Mouse (Mus musculus): ENCODE measurements around the gene Snx20. TPM values are rescaled to one million over a fixed set of nuclear protein-coding genes. Genes with fewer than 3 reads are reported as not detected.

Gene Snx20
- 0.83 and 1.3 TPM in 2 replicates for polyA plus RNA-seq (2016; fragmentation: Nextera tagmentation; extraction: Ambion mirVana)

GRCm38 (mm10) chr8:88635474-88636397, at the start of gene Snx20:
TSS of gene Snx20 (minus strand) at chr8:88636128.
- 88% methylated on average over 14 of the region's 14 CpGs for WGBS
- no peaks in the 10 kb centered on the region for H3K9me3 ChIP-seq
- no peak within 1 kb of the TSS for H3K27ac ChIP-seq
- no peak within 1 kb of the TSS for H3K9ac ChIP-seq
- H3K36me3 ChIP-seq = no peaks in the 10 kb centered on the region
- no peak within 1 kb of the TSS for H3K4me3 ChIP-seq
- no peak for ATAC-seq (ENCODE audit: low FRiP score, low read depth)
- H3K4me1 ChIP-seq = no peaks in the 10 kb centered on the region
- H3K4me2 ChIP-seq (replicated peaks) = no peak within 1 kb of the TSS
- H3K27me3 ChIP-seq (replicated peaks) = no peaks in the 10 kb centered on the region

- 89% methylated on average over 7 of the region's 7 CpGs for WGBS
- Histone ChIP-seq H3K4me3 (no peak overlapping the region), H3K27ac (no peak overlapping the region)
These were observed 47.8 kb upstream of the Snx20 start for GRCm38 (mm10) chr8:88683656-88684289.

GRCm38 (mm10) chr8:88681046-88681445, 45.1 kb upstream of the Snx20 start:
- Histone ChIP-seq H3K9ac (no peak overlapping the region), H3K4me2 (replicated peaks) (no peak overlapping the region), H3K4me1 (no peaks in the 10 kb centered on the region), H3K27ac (no peak overlapping the region), H3K27me3 (replicated peaks) (no peaks in the 10 kb centered on the region), H3K36me3 (no peaks in the 10 kb centered on the region), H3K9me3 (no peaks in the 10 kb centered on the region), H3K4me3 (no peak overlapping the region)
- 90% methylated on average over 8 of the region's 8 CpGs for WGBS
- no peak for ATAC-seq (ENCODE audit: low FRiP score, low read depth)

More at GRCm38 (mm10) chr8:88683656-88684289, 47.8 kb upstream of the Snx20 start:
- Histone ChIP-seq H3K27me3 (replicated peaks) (no peaks in the 10 kb centered on the region), H3K36me3 (no peaks in the 10 kb centered on the region), H3K9ac (no peak overlapping the region), H3K4me1 (no peaks in the 10 kb centered on the region), H3K4me2 (replicated peaks) (no peak overlapping the region), H3K9me3 (no peaks in the 10 kb centered on the region)
- ATAC-seq (ENCODE audit: low FRiP score, low read depth) = no peak

- ATAC-seq (ENCODE audit: low FRiP score, low read depth) = no peak
- H3K36me3 ChIP-seq = no peaks in the 10 kb centered on the region
- WGBS = 96% methylated on average over 2 of the region's 2 CpGs
- H3K4me3 ChIP-seq = no peak overlapping the region
- no peak overlapping the region for H3K4me2 ChIP-seq (replicated peaks)
- H3K9me3 ChIP-seq = no peaks in the 10 kb centered on the region
- no peak overlapping the region for H3K27ac ChIP-seq
- H3K4me1 ChIP-seq = no peaks in the 10 kb centered on the region
- no peak overlapping the region for H3K9ac ChIP-seq
- no peaks in the 10 kb centered on the region for H3K27me3 ChIP-seq (replicated peaks)
These were observed 44.6 kb upstream of the Snx20 start for GRCm38 (mm10) chr8:88680566-88680965.

- Histone ChIP-seq H3K9ac (no peak overlapping the region), H3K4me2 (replicated peaks) (no peak overlapping the region), H3K36me3 (no peaks in the 10 kb centered on the region), H3K9me3 (no peaks in the 10 kb centered on the region), H3K4me1 (no peaks in the 10 kb centered on the region), H3K27me3 (replicated peaks) (no peaks in the 10 kb centered on the region), H3K27ac (no peak overlapping the region), H3K4me3 (no peak overlapping the region)
- WGBS = 83% methylated on average over 8 of the region's 8 CpGs
- no peak for ATAC-seq (ENCODE audit: low FRiP score, low read depth)
These were observed 41.1 kb upstream of the Snx20 start for GRCm38 (mm10) chr8:88677071-88677470.

- no peaks in the 10 kb centered on the region for H3K9me3 ChIP-seq
- no peak for ATAC-seq (ENCODE audit: low FRiP score, low read depth)
- no peak overlapping the region for H3K9ac ChIP-seq
- no peak overlapping the region for H3K27ac ChIP-seq
- no peak overlapping the region for H3K4me3 ChIP-seq
- no peak overlapping the region for H3K4me2 ChIP-seq (replicated peaks)
- H3K4me1 ChIP-seq = no peaks in the 10 kb centered on the region
- WGBS = 92% methylated on average over 12 of the region's 12 CpGs
- H3K36me3 ChIP-seq = no peaks in the 10 kb centered on the region
- H3K27me3 ChIP-seq (replicated peaks) = no peaks in the 10 kb centered on the region
These were observed 39.6 kb upstream of the Snx20 start for GRCm38 (mm10) chr8:88675372-88676165.

- 0 out of 2 replicates have a peak, but pooled peaks cover 2% of the 10 kb centered on the region for H3K4me1 ChIP-seq
- H3K4me2 ChIP-seq (replicated peaks) = no peak overlapping the region
- WGBS = 84% methylated on average over 5 of the region's 5 CpGs
- H3K9ac ChIP-seq = no peak overlapping the region
- H3K36me3 ChIP-seq = no peaks in the 10 kb centered on the region
- ATAC-seq (ENCODE audit: low FRiP score, low read depth) = no peak
- H3K4me3 ChIP-seq = no peak overlapping the region
- H3K27ac ChIP-seq = no peak overlapping the region
- no peaks in the 10 kb centered on the region for H3K27me3 ChIP-seq (replicated peaks)
- no peaks in the 10 kb centered on the region for H3K9me3 ChIP-seq
These were observed 37.9 kb upstream of the Snx20 start for GRCm38 (mm10) chr8:88673859-88674258.

- no peak overlapping the region for H3K27ac ChIP-seq
- 90% methylated on average over 10 of the region's 10 CpGs for WGBS
- peaks cover 6% of the 10 kb centered on the region; the same call in 1 of the 2 replicates for H3K4me1 ChIP-seq
- no peak overlapping the region for H3K9ac ChIP-seq
- H3K36me3 ChIP-seq = no peaks in the 10 kb centered on the region
- H3K4me3 ChIP-seq = no peak overlapping the region
- no peak overlapping the region for H3K4me2 ChIP-seq (replicated peaks)
- H3K27me3 ChIP-seq (replicated peaks) = no peaks in the 10 kb centered on the region
- ATAC-seq (ENCODE audit: low FRiP score, low read depth) = no peak
- no peaks in the 10 kb centered on the region for H3K9me3 ChIP-seq
These were observed 35.6 kb upstream of the Snx20 start for GRCm38 (mm10) chr8:88671575-88671974.

- H3K9ac ChIP-seq = no peak overlapping the region
- H3K27me3 ChIP-seq (replicated peaks) = no peaks in the 10 kb centered on the region
- H3K27ac ChIP-seq = no peak overlapping the region
- no peaks in the 10 kb centered on the region for H3K9me3 ChIP-seq
- H3K4me1 ChIP-seq = peaks cover 6% of the 10 kb centered on the region; the same call in 1 of the 2 replicates
- H3K4me3 ChIP-seq = no peak overlapping the region
- H3K36me3 ChIP-seq = no peaks in the 10 kb centered on the region
- WGBS = 79% methylated on average over 6 of the region's 6 CpGs
- no peak overlapping the region for H3K4me2 ChIP-seq (replicated peaks)
- no peak for ATAC-seq (ENCODE audit: low FRiP score, low read depth)
These were observed 34.9 kb upstream of the Snx20 start for GRCm38 (mm10) chr8:88670782-88671181.

GRCm38 (mm10) chr8:88668400-88669086, 32.6 kb upstream of the Snx20 start:
- no peak overlapping the region for H3K27ac ChIP-seq
- 73% methylated on average over 12 of the region's 14 CpGs for WGBS
- ATAC-seq (ENCODE audit: low FRiP score, low read depth) = 0 out of 2 replicates have a peak, but pooled peaks have one; percentile 25
- H3K9me3 ChIP-seq = no peaks in the 10 kb centered on the region
- peaks cover 6% of the 10 kb centered on the region; the same call in 1 of the 2 replicates for H3K4me1 ChIP-seq
- no peaks in the 10 kb centered on the region for H3K27me3 ChIP-seq (replicated peaks)
- no peak overlapping the region for H3K4me3 ChIP-seq
- H3K4me2 ChIP-seq (replicated peaks) = no peak overlapping the region
- no peak overlapping the region for H3K9ac ChIP-seq
- no peaks in the 10 kb centered on the region for H3K36me3 ChIP-seq

GRCm38 (mm10) chr8:88666435-88666834, 30.5 kb upstream of the Snx20 start:
- peaks cover 6% of the 10 kb centered on the region; the same call in 1 of the 2 replicates for H3K4me1 ChIP-seq
- ATAC-seq (ENCODE audit: low FRiP score, low read depth) = no peak
- H3K36me3 ChIP-seq = no peaks in the 10 kb centered on the region
- H3K9me3 ChIP-seq = no peaks in the 10 kb centered on the region
- H3K9ac ChIP-seq = no peak overlapping the region
- H3K4me2 ChIP-seq (replicated peaks) = no peak overlapping the region
- H3K27ac ChIP-seq = no peak overlapping the region
- no peak overlapping the region for H3K4me3 ChIP-seq
- H3K27me3 ChIP-seq (replicated peaks) = no peaks in the 10 kb centered on the region
- 80% methylated on average over 1 of the region's 1 CpGs for WGBS

Measured in neural tube, embryonic 12.5 days (tissue).